Mouse (Mus musculus): ENCODE data around the gene Nr5a2.

Nr5a2 gene

DNA sequence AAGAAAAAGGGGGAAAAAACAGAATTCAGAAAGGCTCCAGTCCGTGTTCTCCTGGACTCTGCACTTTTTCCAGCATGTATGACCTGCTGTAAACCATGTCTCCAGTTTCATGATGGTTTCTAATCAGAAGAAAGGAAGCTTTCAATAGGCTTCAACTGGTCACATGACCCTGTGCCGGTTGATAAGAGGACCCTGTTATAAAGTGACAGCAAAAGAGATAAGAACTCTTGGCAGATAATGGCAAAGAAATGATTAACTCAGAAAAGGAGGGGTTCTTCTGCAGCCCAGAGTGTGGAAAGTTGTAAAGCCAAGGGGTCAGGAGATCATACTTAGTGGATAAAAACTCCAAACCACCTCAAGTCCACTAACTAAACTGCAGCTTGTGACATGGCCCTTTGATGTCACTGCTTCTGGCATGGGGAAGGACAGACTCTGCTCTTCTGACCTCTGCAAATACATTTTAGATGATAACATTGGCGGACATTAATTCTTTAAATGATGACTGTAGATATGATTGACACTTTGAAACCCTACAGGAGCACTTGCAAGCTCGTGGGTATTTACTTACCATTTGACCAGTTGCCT is at the start of gene Nr5a2:
Gene Nr5a2 (minus strand): TSS at position 21 of the 585 bp plus-strand sequence.
- no peak for DNase-seq (ENCODE audit: extremely low spot score, low read depth, low spot score)

DNA sequence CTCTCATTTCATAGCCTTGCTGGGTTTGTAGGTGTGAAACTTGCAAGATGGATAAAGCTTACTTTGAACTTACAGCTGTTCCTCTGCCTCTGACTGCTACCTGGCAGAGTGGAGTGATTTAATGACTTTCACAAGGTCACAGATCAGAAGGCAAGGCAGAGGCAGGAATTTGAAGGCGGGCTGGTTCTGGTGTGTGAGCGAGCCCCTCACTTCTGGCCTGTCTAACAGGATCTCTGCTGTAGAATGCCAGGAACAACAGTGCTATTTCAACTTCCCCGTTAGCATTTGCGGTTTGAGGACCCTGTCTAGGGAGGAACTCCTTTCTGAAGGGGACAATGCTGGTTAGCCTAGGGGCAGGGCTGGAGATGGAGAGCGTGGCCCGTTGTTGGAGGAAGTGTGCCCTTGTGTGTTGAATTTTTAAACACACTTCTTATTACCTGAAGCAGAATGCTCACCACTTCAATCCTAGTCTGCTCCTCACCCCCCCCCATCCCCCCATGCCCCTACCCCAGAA is 48.5 kb upstream of the Nr5a2 start:
- no peak for DNase-seq (ENCODE audit: extremely low spot score, low read depth, low spot score)

DNA sequence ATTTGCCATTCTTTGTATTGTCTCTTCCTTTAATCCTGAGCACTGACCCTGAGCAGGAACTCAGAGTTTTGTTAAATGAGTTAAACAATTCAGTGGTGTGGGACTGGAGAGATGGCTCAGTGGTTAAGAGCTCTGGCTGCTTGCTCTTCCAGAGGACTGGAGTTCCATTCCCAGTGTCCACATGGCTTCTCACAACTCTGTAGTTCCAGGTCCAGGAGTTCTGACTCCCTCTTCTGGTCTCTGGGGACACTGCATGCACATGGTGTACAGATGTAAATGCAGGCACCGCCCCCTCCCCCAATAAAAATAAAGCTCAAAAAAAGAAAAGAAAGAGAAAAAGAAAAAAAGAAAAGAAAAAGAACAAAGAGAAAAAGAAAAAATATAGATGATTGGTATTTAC is 43.6 kb upstream of the Nr5a2 start:
- DNase-seq (ENCODE audit: extremely low spot score, low read depth, low spot score), result no peak

DNA sequence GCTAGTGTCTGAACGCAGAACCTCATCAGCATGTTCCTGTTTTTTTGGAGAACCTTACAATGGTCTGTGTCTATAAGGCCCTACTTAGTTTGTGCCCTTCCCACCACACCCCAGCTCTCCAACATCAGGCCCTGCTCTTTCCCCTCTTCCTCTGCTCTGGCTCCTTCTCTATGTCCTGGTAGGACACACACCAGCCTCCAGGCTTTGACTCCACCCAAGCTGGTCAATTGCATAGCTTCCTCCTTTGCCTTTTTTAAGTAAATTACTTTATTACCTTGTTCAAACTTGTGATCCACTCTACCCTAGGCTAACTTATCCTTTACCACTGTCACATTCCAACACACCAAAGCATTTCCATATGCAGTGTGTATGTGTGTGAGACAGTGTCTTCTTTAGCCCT is 42.9 kb upstream of the Nr5a2 start:
- DNase-seq (ENCODE audit: extremely low spot score, low read depth, low spot score), result no peak

DNA sequence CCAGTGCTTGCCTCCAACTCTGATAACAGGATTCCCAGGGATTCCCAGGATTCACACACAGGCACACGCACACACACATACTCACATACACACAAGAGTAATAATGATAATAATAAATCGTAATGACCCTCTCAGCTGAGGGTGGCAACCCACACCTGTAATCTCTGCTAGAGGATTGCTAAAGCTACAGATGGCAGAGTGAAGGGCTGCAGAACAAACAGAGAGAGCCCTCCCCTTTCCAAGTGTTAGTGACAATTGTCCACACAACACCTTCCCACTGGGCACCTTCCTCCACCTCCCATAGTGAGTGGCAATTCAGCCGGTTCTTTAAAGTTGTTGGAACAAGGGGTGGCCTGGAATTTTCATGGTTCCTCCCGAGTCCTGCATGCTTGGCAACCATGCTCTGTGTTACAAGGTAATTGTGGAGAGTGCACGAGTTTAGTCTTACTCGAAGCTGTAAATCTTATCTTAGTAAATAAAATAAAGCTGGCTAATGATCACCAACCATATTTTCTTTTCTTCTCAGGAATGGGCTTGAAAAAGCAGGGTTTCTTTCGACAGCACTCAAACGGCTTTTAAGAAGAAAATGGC is 31.6 kb upstream of the Nr5a2 start:
- DNase-seq (ENCODE audit: extremely low spot score, low read depth, low spot score), result no peak

DNA sequence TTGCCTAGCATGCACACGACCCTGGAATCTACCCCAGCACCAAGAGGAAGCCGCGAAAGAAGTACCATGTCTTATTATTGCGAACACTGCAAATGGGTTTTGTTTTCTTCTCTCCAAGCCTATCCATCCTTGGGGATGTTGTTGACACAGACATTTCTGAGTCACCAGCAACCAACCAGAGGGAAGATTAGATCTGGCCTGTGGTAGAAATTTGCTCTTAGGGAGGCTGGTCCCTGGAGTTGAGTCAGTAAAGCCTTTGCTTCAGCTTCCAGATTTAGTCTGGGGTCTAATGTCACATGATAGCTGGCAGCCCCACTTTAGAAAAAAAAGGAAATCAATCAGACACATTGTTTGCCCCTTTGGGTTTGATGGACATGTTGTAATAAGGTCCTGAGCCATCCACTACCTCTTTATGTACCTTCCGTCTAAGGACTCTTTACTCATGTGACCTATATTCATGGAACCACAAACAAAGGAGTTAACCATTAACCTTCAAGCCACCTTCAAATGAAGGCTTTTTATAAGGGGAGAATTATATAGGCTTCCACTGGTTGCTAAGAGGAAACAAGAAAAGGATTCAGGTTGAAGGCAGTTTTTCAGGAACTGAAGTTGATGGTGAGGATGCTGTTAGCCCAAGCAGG is 20.1 kb upstream of the Nr5a2 start:
- no peak for DNase-seq (ENCODE audit: extremely low spot score, low read depth, low spot score)

DNA sequence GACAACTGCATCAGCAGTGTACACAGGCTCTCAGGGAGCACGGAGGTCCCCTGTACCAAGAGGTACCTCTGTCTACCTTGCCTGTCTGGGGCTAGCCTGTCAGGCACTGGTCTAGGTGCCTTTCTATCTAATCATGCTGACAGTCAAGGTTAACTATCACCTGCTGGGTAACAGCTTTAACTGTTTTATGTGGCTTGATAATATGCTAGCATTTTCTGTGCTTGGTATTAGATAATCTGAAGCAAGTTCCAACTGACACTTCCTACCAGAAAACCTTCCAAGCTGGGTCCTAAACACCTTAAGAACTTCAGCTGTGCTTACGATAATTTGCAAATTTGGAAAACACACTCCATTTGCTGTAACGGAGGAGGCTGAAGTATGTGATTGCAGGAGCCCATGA is 17.6 kb upstream of the Nr5a2 start:
- DNase-seq (ENCODE audit: extremely low spot score, low read depth, low spot score), result no peak

DNA sequence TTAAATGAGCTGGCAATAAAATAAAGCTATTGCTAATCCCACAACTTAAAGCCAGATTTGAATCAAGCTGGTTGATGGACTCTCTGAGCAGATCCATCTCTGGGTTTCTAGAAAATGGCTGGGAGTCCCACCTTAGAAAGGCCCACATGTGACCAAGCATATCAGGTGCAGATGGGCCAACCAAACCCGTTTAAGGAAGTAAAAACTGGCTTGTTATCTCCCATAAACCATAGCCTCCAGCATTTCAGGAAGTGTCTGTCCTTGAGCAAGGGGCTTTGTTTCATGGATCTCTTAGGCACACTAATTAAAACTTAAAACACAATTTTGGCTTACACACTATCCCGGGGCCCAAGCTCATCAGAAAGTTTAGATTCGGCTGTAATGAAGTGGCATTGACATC is 13.8 kb upstream of the Nr5a2 start:
- DNase-seq (ENCODE audit: extremely low spot score, low read depth, low spot score), result no peak

DNA sequence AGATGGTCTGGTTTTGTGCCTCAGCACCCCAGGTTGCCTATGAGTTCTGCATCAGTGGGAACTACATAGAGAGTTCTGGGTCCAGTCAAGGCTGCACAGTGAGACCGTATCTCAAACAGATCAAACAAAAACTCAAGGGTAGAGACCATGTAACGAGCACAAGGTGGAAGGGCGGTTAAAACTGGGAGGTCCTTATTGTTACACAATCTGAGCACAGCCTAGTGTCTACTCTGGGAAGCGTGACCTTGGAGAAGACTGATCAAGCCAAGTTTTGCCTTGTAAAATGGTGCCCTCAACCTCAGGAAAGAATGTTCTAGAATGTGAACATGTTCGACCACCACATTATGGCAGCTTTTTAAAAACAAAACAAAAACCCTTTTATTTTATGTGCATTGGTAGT is 12.8 kb upstream of the Nr5a2 start:
- no peak for DNase-seq (ENCODE audit: extremely low spot score, low read depth, low spot score)

DNA sequence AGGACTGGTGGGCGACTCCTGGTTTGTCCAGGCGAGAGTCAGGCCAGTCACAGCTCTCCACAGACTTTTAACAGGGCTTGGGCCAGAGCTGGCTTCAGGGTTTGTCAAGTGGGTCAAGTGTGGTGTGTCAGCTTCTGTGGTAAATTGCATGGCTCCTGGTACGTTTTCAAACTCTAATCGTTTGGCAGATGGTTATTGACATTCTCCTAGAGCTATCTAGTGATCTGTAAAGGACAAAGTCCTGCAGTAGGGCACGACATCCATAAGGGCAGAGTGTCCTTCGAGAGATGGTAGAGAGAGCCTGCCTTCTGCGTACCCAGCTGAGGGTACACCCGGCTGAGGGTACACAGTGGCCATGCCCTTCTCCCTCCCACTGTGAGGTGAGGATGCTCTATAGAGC is 10.7 kb upstream of the Nr5a2 start:
- DNase-seq (ENCODE audit: extremely low spot score, low read depth, low spot score), result no peak

DNA sequence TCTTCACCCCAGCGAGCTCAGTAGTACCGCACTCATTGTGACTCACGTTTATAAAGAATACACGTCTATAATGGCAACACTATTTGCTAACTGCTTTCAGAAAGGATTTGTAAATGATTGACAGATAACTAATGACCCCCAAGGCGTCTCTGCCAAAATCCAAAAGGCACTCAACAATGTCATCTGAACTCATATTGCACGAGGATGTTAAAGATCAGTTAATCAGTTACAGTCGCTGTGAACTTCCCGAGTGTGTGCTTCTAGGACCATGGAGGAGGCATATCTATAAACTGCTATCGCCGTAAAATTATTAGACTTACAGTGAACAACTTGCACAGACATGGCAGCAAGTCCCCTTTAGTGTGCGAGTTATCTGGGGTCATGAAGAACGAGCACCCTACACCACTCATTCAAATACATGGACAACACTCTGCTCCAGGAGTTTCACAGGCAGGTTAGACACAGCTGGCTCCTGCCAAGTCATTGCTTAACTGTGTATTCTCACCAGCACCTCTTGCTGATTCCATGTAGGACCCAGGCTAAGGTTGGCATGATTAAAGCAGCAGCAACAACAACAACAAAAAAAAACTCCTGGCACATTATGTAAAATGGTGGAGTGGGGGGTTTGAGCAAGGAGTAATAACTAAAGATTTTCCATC is 6.6 kb upstream of the Nr5a2 start:
- no peak for DNase-seq (ENCODE audit: extremely low spot score, low read depth, low spot score)

DNA sequence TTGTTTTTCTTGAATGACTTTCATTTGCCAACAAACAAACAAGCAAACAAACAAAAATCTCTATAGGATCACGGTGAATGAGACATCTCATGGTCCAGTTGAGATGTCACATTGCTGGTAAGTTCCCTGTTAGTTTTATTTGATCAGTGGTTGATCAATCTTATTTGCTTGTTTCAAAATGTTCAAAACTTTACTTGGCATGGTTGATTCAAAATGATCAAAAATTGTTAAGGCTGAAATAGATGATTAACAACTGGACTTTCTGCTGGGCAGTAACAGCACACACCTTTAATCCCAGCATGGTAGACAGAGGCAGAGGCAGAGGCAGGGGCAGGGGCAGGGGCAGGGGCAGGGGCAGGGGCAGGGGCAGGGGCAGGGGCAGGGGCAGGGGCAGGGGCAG is 757 bp downstream of the Nr5a2 start:
- DNase-seq (ENCODE audit: extremely low spot score, low read depth, low spot score), result no peak

DNA sequence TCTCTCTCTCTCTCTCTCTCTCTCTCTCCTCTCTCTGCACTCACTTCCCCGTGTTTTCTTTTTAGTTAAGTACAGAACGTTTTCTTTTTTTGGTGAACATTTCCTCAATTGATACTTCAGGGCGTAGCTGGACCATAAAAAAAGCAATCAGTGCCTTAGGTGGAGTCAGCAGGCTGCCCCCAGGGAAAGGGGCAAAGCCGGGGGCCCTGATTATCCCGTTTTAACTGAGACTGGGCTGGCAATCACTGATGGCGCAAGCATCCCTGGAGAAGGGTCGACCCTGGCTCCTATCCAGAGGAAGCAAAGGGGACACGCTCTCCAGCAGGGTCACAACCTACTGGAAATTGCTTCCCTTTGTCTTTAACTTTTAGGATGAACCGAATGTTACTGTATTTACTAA is 1.6 kb downstream of the Nr5a2 start:
- DNase-seq (ENCODE audit: extremely low spot score, low read depth, low spot score), result no peak

DNA sequence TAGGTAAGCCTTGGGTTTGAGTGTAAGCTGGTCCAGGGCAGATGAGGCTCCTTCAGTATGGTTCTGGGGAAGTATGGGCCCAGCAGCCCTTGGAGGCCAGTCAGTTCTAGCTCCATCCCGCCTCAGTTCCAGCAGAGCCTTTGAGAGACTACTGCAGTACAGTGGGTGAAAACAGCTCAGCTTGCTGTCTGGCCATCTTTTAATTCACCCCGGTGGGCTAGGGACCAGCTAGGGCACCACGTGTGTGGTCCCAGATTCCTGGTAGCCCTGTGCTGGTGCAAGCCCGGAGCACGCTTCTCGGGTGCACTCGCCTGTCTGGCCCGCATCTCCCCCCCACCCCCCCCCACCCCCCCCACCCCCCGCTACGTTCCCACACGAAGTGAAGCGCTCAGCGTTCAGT is 2.1 kb downstream of the Nr5a2 start:
- DNase-seq (ENCODE audit: extremely low spot score, low read depth, low spot score), result no peak

DNA sequence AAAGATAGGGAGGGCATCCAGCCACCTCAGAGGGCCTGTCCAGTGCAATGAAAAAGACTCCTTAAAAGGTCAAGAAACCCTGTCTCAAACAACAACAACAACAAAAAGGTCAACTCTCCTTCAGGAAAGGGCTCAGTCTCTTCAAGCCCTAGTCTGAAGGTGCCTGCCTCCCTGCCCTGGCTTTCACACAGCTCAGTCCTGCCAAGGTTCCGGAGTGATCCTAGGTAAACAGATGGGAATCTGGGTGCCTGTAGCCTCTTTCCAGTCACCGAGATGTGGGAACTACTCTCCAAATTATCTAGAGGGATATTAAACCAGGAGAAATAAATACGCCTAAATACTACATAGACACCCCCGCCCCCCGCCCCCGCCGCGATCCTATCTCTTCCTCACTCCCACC is 2.6 kb downstream of the Nr5a2 start:
- no peak for DNase-seq (ENCODE audit: extremely low spot score, low read depth, low spot score)

DNA sequence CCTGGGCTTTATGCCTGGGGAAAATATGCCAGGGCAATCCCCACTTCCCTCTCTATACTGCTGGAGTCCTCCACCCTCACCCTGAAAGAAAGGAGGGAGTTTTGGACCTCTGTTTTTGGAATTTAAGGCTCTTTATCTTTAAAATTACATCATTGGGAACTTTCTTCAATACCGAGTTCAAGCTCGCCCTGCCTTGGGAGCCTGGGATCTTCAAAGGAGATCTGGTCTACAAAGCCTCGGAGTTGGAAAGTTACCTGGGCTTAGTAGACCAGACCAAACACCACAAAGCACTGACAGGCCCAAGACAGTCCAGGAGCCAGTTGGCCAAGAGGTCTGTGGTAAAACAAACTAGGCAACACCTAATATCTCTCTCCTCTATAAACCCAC is 6.1 kb downstream of the Nr5a2 start:
- DNase-seq (ENCODE audit: extremely low spot score, low read depth, low spot score), result no peak

DNA sequence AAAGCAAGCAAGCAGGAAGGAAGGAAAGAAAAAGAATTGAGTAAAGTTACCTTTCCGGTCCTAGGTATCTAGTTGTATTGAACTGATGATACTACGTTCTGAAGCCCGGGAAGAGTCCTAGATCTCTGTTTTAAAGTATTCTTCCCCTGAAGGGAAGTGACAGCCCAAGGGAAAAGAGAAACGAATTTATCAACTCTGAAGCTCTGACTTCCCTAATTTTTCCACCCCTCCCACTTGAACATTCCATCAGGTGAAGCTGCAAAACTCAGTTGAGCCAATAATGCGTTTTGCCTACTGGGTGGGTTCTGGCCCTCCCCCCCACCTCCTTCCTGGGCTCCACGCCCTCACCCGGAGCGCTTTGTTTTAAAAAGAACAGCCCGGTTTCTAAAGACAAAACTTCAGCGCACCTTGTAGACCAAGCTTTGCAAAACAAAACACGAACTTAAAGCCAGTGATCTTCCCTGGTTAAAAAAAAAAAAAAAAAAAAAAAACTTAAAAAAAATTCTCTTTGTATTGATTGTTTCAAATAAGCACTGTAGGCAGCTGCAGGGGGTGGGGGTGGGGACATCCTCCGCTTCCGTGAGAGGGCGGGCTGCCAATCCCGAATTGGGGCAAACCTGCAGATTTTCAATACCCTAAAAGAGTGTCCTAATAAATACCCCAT is 6.7 kb downstream of the Nr5a2 start:
- DNase-seq (ENCODE audit: extremely low spot score, low read depth, low spot score), result no peak

DNA sequence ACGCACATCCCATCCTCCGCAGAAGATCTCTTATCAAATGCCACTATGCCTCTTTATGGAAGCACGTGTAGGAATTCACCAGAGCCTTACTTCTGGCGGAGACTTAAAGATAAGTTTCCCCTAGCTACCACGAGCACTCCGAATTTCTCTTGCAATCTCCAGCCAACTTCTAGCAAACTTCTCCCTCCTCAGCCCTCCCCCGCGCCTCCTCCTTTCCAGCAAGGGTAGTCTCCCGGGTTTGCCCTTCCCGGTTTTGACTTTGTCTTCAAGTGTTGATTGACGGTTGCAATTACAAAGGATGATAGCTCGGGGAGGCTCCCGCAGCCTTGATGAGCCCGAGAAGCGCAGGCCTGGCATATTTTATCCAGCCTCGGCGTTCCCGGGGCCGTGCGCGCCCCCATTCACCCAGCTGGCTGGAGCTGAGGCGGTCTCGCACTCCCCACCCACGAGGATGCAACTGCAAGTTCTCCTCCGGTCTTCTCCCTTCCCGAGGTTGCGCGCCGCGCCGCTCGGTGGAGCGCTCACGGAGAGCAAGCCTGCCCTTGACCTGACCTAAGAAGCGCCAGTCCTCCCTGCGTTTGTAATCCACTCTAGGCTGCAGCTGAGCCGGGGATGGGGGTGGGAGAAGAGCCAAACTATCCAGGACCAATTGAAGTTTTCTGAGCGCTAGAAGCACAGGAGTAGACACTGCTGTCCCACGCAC is 7.5 kb downstream of the Nr5a2 start:
- DNase-seq (ENCODE audit: extremely low spot score, low read depth, low spot score), result no peak

DNA sequence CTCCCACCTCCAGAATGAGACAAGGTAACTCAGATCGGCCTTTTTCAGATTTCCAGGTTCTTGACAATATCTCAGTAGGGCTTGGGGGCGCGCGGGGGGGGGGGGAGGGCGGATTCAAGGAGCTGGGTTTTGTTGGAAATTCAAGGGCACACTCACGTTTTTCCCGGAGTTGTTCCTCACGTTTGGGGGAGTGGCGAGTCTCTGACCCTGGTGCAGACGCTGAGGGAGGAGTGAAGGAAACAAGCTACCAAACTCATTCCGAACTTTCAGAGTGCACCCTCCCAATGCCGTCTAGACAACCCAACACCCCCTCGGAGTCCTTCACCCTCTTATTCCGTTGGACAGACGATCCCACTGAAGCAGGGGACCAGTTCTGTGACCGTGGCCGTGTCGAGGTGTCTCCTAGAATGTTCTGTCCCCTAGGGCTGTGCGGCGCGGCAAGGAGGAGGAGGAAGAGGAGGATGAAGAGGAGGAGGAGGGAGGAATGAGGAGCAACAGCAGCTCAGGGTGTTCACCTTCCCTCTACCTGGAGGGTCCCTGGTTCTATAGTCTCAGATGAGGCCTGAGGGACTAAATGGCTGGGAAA is 8.2 kb downstream of the Nr5a2 start:
- DNase-seq (ENCODE audit: extremely low spot score, low read depth, low spot score), result no peak

DNA sequence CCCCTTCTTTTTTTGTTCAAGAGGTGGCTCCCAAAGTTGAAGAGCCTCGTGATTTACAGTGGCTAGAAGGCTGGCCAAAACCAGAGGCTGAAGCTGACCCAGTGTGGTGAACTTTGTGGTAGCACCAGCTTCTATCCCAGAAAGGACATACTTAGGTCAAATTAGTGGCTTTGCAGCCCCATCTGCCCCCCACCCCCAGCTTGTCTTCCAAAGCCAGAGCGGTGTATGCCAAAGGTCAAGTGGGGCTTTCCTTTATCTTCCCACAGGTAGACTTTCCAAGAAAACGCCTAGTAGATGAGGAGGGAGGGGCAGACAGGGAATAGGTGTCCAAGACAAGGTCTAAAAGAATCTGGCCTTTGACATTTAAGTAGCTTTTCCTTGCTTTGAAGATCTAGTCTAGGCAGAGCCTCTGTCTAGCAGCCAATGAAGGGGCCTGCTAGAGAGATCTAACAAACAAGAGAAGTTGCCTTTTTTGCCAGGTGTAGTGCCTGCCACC is 9.0 kb downstream of the Nr5a2 start:
- no peak for DNase-seq (ENCODE audit: extremely low spot score, low read depth, low spot score)

Measured in hindlimb bud, embryonic 11.5 days (tissue).